Mouse (Mus musculus) heart, adult 2 months (tissue): ENCODE data around the gene Grxcr1.

Experiments
- CTCF ChIP-seq: fragments of 200-600 bp; IDR thresholded peaks from 2 replicates; pipeline ENCODE4 v1.8.1; 2022; ENCODE audit warnings: antibody characterized with exemption, mild to moderate bottlenecking, moderate library complexity
- EP300 ChIP-seq: fragments of 200-500 bp; IDR thresholded peaks from 2 replicates; pipeline ENCODE4 v1.6.1; 2011; ENCODE audit warnings: low read depth, low read length, control low read depth; ENCODE audit not compliant: insufficient read depth
- POLR2A ChIP-seq: fragments of 200-500 bp; IDR thresholded peaks from 2 replicates; pipeline ENCODE4 v1.6.1; 2011; ENCODE audit warnings: mild to moderate bottlenecking, low read depth, low read length, control low read depth; ENCODE audit not compliant: insufficient read depth

- TF ChIP-seq CTCF = no peak
- TF ChIP-seq POLR2A = no peak
- TF ChIP-seq EP300 = no peak
Measured at GRCm38 (mm10) chr5:68146818-68147217, 115.2 kb downstream of the Grxcr1 start.
